Mouse (Mus musculus): ENCODE measurements around the gene Wnt7b.

Gene Wnt7b

DNA sequence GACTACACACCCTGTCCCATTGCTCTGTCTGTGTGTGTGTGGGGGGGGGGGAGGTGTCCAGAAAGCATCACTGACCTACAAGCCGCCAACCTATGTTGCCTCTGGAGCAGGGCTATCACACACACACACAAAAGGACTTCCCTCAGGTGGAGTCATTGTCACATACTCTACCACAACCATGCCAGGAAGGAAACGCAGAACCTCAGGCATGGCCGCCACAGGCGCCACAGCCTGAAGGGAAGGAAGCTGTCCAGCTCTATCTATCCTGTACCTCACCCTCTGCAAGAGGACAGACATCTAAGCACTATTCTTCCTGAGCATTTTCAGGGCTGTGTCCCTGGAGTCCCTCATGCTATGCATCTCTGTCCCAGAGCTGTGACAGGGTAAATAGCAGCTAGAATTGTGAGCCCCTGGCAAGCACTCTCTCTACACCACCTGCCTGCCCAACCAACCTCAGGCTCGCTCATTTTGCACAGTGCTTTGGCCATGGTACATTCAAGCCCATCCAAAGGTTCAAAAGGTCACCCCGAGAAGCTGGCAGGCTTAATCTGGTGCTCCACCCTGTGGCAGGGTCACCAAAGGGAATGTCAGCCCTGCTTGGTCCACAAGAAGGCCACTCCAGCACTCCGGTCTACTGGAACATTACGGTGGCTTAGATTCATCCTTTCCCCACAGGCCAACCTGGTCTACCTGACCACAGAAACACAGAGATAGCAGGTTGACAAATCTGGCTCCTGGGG is 12.1 kb downstream of the Wnt7b start:
- DNase-seq (ENCODE audit: low spot score), result no peak

DNA sequence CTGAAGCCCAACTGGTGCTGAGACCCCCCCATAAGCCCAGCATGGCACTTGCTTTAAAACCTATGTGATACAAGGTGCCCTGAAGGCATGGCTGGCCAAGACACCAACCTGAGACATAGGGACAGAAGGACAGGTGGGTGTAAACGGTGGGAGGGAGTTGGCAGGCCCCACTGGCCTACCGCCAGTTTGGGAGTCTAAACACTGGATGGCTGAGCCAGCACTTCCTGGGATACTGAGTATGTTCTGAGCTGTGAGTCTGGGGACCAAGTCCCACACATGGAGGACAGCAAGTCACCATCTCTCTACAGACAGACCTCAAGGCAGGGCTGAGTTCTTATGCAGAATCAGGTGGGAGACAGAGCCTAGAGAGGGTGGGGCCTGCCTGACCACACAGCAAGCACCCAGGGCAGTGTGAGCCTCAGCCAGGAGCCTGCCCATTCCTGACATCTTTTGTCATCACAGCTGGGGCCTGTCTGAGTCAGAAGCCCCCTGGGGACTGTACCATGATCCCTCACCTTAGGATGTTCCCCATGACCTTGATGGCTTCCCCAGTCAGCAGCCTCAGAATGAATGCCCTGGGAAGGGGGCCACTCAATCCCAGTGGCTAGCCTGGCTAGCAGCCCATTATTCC is 13.0 kb downstream of the Wnt7b start:
- DNase-seq (ENCODE audit: low spot score), result no peak

DNA sequence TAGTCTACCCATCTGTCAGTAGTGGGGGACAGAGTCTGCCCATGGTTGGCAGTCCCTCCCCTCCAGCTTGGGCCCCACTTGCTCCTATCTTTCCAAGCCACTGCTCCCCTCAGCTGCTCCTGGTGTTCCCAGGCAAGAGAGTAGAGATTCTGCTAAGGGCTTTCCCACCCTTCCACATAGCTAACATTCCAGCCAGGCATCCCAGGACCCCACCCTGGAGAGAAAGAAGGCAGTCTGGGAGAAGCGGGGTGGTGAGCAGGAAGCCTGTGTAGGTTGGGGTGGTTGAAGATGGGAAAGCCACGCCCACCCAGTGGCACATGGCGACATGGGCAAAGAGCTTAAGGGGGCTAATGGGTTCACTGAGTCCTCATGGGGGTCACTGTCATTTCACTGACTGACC is 13.9 kb downstream of the Wnt7b start:
- DNase-seq (ENCODE audit: low spot score), result no peak

DNA sequence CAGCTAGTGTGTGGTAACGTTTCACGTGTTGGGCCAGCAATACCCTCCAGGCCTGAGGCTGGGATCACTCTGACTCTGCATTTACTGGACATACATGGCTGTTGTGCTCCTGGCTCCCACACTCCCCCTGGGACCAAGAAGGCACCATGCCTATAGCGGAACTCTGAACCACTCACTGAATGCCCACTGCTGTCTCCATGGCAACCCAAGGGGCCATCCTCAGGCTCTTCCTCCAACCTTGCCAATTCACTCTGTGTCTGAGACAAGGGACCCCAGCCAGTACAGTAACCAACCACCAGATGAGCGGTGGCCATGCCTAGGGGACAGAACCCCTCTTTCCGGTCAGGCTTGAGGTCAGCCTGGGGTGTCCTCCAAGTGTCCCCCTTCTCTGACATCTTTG is 17.3 kb downstream of the Wnt7b start:
- no peak for DNase-seq (ENCODE audit: low spot score)

DNA sequence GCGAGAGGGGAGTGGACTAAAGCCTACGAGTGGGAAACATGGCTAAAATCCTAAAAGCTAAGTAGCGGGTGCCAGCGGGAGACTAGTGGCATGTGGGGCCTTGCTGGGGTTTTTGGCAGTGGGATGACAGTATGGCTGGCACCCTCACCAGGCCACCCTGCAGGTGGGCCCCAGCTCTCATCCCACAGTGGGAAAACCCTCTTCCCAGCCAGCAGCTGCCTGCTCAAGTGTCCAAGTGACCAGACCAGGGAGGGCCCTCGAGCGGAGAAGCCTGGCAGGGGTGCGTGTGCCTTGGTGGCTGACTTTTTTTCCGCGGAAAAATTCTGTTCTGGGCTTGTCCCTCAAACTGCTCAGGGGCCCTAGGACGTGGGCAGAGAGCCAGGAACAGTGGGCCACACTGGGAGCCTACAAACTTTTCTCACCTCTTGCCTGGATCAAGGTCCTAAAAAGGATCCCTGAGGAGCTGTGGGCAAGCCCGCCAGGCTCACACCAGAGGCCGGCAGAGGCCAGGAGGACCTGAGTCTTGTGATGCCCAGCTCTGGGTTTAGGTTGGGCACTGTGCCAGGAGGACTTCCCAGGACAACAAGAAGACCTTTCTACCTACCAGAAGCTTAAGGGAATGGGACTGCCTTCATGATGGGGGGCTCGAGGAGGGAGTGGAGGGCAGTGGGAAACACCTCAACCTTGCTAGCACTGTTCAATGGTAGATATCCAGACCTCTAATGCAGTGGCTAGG is 18.1 kb downstream of the Wnt7b start:
- no peak for DNase-seq (ENCODE audit: low spot score)

DNA sequence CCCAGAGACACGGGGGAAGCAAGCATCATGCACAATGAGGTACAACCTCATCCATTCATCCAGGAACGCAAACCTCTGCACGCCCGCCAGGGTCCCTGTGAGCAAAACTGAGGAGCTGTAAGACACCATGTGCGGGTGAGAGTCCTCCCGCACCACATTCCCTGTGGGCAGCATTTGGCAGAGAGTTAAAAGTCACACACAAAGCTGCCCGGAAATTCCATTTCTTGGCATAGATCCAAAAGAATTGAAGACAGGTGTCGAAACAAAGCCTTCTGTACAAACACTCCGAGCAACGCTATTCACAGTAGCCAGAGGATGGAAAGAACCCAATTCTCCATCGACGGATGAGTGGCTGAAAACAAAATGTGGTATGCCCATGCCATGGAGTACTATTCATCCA is 20.3 kb downstream of the Wnt7b start:
- no peak for DNase-seq (ENCODE audit: low spot score)

DNA sequence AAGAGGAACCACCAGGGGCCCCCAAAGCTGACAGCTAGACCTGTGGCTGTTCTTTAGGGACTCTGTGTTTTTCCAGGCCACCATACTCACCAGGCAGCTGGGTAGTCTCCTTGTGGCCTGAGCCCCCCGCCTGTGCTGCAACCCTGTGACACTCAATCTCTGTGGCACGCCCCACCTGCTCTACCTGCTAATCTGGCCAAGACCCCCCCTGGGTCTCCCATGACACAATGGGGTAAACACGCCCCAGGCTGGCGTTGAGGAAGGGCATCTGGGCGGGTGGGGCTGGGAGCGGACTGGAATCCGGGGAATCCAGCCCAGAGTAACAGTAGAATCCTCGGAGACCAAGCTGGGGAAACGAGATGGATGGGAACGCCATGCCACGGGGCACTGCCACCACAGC is 21.4 kb downstream of the Wnt7b start:
- DNase-seq (ENCODE audit: low spot score), result no peak

DNA sequence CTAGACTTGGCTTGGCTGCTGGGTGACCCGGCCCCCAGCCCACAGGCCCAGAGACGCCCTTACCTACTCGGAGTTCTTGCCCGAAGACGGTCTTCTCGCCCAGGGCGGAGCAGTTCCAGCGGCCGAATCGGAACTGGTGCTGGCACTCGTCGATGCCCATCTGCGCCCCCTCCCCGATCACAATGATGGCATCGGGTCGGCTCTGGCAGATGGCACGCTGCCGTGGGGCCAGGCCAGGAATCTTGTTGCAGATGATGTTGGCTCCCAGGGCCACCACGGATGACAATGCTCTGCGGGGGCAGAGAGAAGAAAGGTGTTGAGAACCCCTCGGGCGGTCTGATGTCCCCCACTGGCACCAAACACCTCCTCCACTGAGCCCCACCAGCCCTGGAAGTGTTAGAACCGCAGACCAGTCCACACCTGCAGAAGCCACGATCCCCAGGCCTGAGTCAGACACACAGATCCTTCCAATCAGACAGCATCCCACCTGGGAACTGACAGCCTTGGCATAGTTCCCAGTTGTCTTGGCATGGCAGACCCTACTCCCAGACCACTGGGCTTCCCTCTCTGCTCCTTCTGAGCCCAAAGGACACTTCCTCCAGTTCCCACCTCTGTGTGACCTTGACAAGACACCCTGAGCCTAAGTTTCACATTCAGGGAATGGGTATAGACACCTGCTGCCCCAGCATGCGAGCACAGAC is 23.3 kb downstream of the Wnt7b start:
- DNase-seq (ENCODE audit: low spot score), result no peak

DNA sequence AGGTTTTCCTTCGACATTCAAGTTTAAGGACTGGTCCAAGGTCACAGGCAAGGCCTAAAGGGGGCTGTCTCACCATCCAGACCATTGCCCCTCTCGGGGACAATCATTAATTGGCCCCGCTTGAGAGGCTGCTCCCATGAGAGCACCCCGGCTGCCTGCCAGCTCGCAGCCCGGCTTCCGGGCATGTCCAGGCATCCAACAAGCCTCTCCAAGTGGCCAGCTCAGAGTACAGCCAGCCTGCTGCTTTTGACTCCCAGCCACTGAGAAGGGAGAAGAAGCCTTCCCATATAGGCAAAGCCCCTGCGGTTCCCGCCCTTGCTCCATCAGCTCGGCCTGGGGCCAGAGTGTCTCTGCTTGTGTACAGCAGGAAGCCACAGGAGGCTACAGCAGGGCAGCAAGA is 26.5 kb downstream of the Wnt7b start:
- no peak for DNase-seq (ENCODE audit: low spot score)

DNA sequence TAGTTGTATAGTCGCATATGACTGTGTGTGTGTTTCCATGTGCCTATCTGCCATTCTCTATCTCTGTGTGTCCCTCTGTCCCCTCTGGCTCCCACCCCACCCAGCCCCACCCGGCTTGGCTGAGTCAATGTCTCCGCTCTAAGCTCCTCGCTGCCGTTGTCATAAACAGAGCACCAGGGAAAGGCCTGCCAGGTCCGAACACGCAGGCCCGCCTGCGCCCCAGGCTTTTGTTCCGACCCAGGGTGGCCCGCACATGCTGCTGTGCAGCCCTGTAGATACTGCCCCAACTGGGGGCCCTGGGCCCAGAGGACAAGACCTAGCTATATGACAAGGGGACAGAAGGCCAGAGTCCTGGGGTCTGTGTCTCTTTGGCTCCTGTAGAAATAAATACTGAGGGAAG is 28.9 kb downstream of the Wnt7b start:
- no peak for DNase-seq (ENCODE audit: low spot score)

DNA sequence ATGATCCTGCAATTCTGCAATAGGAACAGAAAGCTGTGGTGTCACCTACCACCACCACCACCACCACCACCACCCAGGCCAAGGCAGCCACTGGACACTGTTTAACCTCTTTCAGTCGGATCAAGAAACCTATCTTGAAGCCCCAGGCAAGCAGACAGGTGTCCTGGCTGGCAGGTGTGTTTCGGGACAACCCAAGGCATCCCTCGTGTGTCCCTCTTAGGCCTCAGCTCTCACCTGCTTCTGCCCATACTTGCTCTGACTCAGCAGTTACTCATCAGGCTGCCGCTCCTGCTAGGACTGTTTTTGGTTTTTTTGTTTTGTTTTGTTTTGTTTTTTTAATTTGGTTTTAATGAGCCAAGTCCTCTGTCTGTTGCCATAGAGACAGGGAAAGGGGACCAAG is 35.8 kb downstream of the Wnt7b start:
- no peak for DNase-seq (ENCODE audit: low spot score)

DNA sequence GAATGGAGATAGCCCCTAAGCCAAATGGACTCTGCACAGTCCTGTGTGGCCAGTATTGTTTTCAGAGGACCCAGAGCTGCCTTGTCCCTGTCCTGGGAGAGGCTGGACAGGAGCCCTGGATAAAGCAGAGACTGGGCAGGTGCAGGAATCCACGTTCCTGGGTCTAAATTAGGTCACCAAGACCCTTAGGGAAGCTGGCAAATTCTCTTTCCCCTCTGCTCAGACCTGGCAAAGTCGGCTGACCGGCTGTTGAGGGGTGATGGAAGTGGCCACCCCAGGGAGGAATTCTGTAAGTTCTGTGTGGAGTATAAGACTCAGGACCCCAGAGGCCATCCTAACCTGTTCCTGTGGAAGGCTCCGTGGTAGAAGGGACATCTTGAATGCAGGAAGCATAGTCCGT is 36.9 kb downstream of the Wnt7b start:
- DNase-seq (ENCODE audit: low spot score), result no peak

DNA sequence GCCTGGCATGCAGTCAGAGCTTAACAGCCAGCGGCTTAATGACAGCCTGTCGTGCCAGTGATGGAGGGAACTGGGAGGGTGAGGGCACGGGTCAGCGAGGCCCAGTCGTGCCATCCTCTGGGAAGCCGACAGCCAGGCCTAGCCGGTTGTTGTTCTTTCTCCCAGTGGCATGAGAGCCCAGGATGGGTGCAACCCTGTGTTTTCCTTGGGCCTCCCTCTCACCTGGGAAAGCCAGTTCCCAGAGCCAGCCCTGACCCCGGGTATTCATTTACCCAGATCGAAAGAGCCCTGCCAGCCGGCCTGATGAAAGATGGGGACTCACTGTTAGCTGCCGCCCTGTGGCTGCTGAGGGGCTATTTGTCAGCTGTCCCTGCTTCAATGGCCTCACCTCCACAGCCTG is 44.1 kb downstream of the Wnt7b start:
- DNase-seq (ENCODE audit: low spot score), result no peak

DNA sequence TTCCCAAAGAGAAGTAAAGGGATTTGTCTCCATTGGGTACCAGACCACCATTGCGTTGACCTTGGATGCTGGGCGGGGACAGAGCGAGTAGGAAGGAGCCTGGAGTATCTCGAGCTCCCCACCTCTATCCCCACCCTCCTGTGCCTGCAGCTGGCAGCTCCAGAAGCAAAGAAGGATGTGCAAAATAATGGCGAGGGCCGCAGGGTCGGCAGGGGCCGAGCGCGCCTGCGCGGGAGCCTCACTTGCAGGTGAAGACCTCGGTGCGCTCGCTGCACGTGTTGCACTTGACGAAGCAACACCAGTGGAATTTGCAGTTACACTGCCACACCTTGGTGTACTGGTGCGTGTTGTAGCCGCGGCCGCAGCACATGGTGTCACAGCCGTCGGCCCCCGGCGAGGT is 45.1 kb downstream of the Wnt7b start:
- no peak for DNase-seq (ENCODE audit: low spot score)

DNA sequence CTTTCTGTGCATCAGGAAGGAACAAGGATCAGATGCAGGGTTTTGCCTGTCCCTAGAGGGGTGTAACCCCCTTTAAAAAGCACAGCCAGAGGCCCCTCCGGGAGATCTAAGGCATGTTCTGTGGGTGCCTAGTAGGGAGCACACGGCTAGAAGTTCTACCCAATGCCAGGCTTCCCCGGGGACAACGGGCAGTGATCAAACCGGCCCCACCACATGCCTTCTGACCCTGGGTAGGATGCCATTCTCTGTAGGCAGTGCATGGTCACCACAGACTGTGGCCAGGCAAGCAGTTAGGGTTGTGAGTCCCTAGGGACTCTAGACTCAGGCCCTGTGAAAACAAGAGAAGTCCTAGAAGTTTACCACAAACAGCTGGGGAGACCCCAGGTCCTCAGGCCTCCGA is 47.6 kb downstream of the Wnt7b start:
- no peak for DNase-seq (ENCODE audit: low spot score)

DNA sequence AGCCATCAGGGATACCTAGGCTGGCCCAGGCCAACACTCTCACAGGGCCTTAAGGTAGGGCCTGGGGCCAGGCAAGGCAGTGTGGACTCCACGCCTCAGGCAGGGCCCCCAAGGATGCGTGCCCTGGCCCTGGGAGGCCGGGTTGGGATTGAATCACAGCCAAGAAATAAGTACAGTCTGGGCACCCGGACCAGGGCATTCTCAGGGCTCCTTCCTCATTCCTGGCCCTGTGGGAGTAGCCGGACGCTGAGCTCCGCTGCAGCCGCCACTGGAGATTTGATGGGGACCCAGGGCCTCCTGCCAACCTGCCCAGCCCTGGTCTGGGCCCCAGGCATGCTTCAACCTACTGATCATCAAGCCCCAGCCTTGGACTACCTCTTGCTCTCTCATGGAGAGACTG is 48.1 kb downstream of the Wnt7b start:
- DNase-seq (ENCODE audit: low spot score), result no peak

DNA sequence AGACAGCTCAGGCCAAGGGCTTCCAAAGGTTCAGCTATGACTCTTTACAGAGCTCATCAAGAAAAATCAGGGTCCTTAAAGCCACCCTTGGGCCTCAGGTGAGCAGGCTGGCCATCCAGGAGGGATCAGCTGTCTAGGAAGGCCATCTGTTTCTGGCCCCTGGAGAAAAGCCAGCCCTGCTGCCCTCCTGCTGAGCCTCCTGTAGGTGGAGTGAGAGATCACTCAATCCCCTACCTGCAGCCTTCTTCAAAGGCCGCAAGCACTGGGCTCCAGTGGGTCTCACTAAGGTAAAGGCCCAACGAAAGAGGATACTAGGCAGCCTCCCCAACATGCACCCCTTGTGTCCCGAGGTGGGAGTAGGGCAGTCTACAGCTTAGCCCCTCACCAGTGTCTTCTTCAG is 50.2 kb downstream of the Wnt7b start:
- DNase-seq (ENCODE audit: low spot score), result no peak

DNA sequence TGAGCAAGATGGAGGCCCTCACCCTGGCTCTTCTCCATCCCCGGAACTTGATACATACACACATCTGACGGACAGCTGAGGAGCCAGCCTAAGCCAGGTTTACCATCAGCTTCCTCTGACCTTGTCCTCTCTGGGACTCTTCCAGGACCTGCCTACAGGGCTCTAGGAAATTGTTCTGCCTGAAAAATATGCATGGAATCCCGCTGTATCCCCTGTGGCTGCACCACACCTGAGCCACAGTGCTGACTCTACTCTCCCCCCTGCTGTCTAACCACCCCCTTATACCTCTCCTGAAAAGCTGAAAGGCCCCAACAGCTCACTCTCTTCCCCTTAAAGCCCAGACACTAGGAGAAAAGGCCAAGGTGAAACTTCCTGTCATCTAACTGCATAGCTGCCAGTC is 52.4 kb downstream of the Wnt7b start:
- DNase-seq (ENCODE audit: low spot score), result no peak

DNA sequence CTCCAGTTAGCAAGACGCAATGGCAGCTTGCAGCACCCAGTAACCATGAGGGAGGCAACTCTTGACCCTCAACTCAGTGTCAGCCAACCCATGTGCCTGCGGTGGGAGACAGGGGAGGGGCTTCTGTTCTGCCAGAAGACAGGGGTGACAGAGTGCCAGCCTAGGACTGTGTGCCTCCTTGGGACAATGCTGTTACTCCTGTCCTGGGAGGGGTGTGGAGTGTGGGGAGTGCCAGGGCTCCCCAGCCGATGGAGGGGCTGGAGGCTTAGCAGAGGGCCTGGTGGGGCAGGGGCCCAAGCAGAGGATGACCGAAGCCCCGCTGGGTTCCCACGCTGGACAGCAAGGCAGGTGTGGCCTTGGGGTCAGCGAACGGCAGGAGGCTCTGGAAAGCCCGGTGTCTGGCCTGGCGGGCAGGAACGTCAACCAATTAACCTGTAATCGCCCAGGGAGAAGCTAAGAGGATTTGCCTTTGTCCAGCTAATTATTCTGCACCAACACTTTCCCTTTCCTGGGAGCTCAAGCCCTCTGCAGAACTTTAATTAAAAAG is 57.8 kb downstream of the Wnt7b start:
- DNase-seq (ENCODE audit: low spot score), result no peak

DNA sequence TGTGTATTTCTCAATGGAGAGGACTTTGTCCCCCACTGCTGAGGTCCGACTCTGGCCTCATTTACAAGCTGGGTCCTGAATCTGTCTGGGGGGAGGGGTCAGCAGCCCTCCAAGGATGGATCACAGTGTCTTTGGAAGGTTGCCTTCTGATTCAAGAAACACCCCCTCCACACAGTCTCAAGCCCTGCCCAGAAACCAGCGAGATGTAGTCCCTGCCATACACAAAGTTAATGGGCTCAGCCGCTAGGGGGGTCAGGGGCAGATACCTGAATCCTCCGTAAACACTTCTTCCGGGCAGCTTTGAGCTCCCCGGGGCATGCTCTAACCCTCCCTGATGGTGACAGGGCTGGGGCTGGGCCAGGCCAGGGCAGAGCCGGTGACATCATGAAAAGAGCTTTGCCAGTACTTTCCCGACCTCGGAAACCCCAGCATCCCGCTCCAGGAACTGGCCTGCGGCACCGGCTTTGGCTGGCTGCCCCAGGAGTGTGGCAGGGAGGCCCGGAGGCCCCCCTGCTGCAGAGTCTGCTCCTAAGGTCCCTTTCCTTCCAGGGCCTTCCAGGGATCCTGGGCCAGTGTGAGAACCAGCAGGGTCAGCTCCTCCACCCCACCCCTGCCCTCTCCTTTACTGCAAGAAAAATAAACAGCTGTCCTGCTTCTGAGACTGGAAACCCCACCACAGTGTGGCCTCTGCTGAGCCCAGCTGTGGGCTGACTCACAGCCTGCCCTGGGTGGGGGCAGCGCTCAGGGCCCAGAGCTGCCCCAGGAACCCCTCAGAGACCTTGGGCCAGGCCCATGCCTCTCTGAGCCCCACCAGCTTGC is 58.9 kb downstream of the Wnt7b start:
- DNase-seq (ENCODE audit: low spot score), result no peak

DNA sequence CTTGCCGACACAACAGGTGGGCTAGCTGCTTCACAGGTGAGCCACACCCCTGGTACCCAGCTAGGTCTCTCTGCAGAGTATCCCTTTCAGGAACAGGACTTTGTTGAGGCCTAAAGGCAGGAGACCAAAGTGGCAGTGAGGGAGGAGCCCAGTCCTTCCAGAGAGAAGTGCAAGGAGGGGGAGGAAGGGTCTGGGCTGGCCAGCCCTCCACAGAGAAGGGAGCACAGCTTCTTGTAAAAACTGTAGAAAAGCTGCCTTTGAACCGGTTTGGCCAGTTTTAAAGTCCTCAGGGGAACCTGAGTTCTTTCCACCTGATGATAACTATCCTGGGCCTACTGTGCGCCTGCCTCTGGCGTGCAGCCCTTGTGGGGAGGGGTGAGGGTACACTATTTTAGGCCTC is 62.8 kb downstream of the Wnt7b start:
- no peak for DNase-seq (ENCODE audit: low spot score)
